Mouse (Mus musculus): ENCODE data around the gene Kdm3a.

DNA sequence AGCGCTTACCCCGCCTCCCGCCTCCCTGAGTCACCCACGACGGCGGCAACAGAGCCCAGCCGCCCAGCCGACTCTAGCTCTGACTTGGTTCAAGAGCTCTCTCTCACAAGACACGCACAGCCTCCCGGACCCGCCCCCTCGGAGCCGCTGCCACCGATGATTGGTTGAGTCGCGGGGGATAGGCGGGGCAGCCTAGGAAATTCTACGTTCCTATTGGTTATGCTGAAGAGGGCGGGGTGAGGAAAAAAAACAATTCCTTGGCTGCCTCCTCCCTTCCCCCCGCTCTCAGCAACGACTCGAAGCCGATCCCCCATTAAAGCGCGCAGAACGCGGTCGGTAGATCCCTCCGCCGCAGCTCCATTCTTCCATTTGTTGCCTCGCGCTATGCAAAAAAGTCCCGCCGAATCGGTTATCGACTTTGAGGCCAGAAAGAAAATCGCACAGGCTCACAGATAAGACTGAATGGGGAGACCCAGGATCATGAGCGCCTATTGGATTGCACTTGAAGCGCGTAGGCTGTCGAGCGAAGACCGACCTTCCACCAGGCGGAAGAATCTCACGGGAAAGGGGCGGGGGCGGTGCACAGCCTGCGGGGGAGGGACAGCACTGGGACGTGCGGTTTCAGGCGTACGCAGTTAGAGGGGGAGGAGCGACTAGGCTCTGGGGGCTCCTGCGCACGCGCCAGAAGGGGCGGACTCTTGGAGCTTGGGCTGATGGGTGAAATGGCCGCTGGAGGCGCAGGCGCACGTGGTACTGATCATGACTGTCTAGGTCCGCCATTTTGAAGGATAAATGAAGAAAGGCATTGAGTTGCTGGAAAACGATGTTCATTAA, at the start of gene Kdm3a:
- TF ChIP-seq POLR2A (IDR thresholded peaks at IDR 0.05; ENCODE audit: control insufficient read depth, low read depth, low read length), result peak; percentile 91
- TF ChIP-seq CTCF (IDR thresholded peaks at IDR 0.05; ENCODE audit: control insufficient read depth, insufficient read depth, insufficient replicate concordance, low read depth, low read length), result peak; percentile 39; the same call in 1 of the 2 replicates

All from testis, adult 2 months (tissue).